Mouse (Mus musculus): ENCODE results near the gene Dusp18.
"Not testable (repeated sequence)": the region's sequence is repeated elsewhere in the genome, so short reads cannot be mapped to it uniquely, and the experiment has no call there.

Gene Dusp18

GRCm38 (mm10) chr11:3895458-3895857 is 418 bp downstream of the Dusp18 start:
- no peak for DNase-seq

- DNase-seq, result no peak
These were observed 893 bp downstream of the Dusp18 start for GRCm38 (mm10) chr11:3895933-3896332.

GRCm38 (mm10) chr11:3900296-3900695 is 5.3 kb downstream of the Dusp18 start:
- no peak for DNase-seq

- no peak for DNase-seq
These were observed 7.5 kb downstream of the Dusp18 start for GRCm38 (mm10) chr11:3902516-3902915.

- peak; percentile 63 for DNase-seq
These were observed 8.0 kb downstream of the Dusp18 start for GRCm38 (mm10) chr11:3903046-3903445.

GRCm38 (mm10) chr11:3904673-3905072 is 9.6 kb downstream of the Dusp18 start:
- no peak for DNase-seq

- DNase-seq, result no peak
These were observed 10.4 kb downstream of the Dusp18 start for GRCm38 (mm10) chr11:3905446-3905845.

GRCm38 (mm10) chr11:3909236-3909635 is 14.2 kb downstream of the Dusp18 start:
- no peak for DNase-seq

- DNase-seq, result peak; percentile 57
These were observed 15.7 kb downstream of the Dusp18 start for GRCm38 (mm10) chr11:3910513-3911310.

- not testable (repeated sequence) for DNase-seq
These were observed 16.4 kb downstream of the Dusp18 start for GRCm38 (mm10) chr11:3911440-3911839.

GRCm38 (mm10) chr11:3912100-3912874 is 17.2 kb downstream of the Dusp18 start:
- peak; percentile 64 for DNase-seq

GRCm38 (mm10) chr11:3912875-3913271 is 17.8 kb downstream of the Dusp18 start:
- peak; percentile 73 for DNase-seq

- peak; percentile 95 for DNase-seq
These were observed 18.5 kb downstream of the Dusp18 start for GRCm38 (mm10) chr11:3913316-3914108.

GRCm38 (mm10) chr11:3914109-3914840 is 19.2 kb downstream of the Dusp18 start, which contains the start of gene Slc35e4:
Gene Slc35e4 (minus strand): TSS chr11:3914664.
- peak; percentile 86 for DNase-seq

GRCm38 (mm10) chr11:3918738-3919137 is 23.7 kb downstream of the Dusp18 start:
- DNase-seq, result no peak

- DNase-seq, result no peak
These were observed 25.4 kb downstream of the Dusp18 start for GRCm38 (mm10) chr11:3920476-3920875.

GRCm38 (mm10) chr11:3921281-3921850 is 26.3 kb downstream of the Dusp18 start:
- peak; percentile 52 for DNase-seq

GRCm38 (mm10) chr11:3922115-3922514 is 27.1 kb downstream of the Dusp18 start:
- no peak for DNase-seq

GRCm38 (mm10) chr11:3922731-3923130 is 27.7 kb downstream of the Dusp18 start:
- no peak for DNase-seq

GRCm38 (mm10) chr11:3925916-3926315 is 30.9 kb downstream of the Dusp18 start:
- no peak for DNase-seq

- DNase-seq, result no peak
These were observed 35.0 kb downstream of the Dusp18 start for GRCm38 (mm10) chr11:3930019-3930418.

- DNase-seq, result no peak
These were observed 35.9 kb downstream of the Dusp18 start for GRCm38 (mm10) chr11:3930931-3931330.

All from cerebellum, adult 9-11 months (tissue).